Mouse (Mus musculus): ENCODE data around the gene Spryd7.
A peak's percentile ranks its signal among the peaks of the same experiment; 100 is the strongest.

The Spryd7 gene

GRCm38 (mm10) chr14:61535811-61536210 is 20.9 kb downstream of the Spryd7 start:
- no peak for DNase-seq

- DNase-seq, result no peak
Measured at GRCm38 (mm10) chr14:61530966-61531365, 25.7 kb downstream of the Spryd7 start.

- no peak for DNase-seq
Measured at GRCm38 (mm10) chr14:61530396-61530795, 26.3 kb downstream of the Spryd7 start.

GRCm38 (mm10) chr14:61529533-61529932 is 27.2 kb downstream of the Spryd7 start:
- DNase-seq, result no peak

- no peak for DNase-seq
Measured at GRCm38 (mm10) chr14:61526006-61526405, 30.7 kb downstream of the Spryd7 start.

GRCm38 (mm10) chr14:61523821-61524220 is 32.9 kb downstream of the Spryd7 start:
- no peak for DNase-seq

GRCm38 (mm10) chr14:61518659-61519480 is 37.8 kb downstream of the Spryd7 start:
- DNase-seq, result no peak

GRCm38 (mm10) chr14:61516471-61517426 is 39.9 kb downstream of the Spryd7 start:
- DNase-seq, result no peak

GRCm38 (mm10) chr14:61511494-61511893 is 45.2 kb downstream of the Spryd7 start:
- DNase-seq, result no peak

GRCm38 (mm10) chr14:61497716-61498490 is 58.8 kb downstream of the Spryd7 start:
- DNase-seq, result peak; percentile 70

- peak; percentile 22 for DNase-seq
Measured at GRCm38 (mm10) chr14:61493511-61494135, 63.1 kb downstream of the Spryd7 start.
